Mouse (Mus musculus) liver, embryonic 18 days (tissue): ENCODE data around the gene Eef1e1. TPM values are rescaled to one million over a fixed set of nuclear protein-coding genes. Genes with fewer than 3 reads are reported as not detected.

Experiments used
- polyA plus RNA-seq: library from polyadenylated mRNA; depleted of rRNA; stranded (reverse); fragments of >200 nt; gene quantifications from 2 replicates; pipeline ENCODE4 v1.2.3, GENCODE M21; 2012; rRNA removed

Gene Eef1e1
- 12.9 and 13.7 TPM in 2 replicates for polyA plus RNA-seq

DNA sequence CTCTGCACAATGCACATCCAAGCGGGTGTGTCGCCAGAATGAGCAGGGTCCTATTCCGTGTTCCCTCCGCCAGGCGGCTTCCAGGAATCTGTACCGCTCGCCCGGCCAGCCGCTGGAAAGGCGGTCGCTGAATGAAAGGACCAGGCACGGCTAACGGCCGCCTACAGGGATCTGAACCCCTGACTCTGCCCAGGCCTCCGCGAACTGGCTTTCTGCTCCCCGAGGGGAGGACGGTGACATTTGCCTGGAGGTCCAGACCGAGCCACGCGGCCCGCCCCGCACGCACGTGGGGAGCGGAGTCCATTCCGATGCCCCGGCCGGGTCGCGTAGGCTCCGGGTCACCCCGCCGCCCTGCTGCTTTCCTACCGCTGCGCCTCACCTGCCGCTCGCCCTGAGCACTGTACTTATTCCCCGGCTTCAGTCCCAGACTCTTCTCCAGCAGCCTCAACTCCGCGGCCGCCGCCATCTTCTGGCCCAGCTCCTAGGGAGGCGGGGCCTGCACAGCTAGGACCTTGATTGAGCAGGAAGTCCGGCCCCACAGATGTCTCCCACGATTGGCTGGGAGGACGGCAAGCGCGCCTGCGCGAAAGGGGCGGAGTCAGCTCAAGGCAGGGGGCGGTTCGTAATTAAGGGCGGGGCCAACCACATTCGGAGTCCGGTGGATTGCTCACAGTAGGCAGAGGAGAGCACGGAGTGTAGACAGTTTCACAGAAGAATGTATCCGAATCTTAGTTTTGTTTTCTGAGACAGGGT, at the start of gene Eef1e1:
Gene Eef1e1, minus strand, starts transcription at position 531 of the 753 bp plus-strand sequence.

DNA sequence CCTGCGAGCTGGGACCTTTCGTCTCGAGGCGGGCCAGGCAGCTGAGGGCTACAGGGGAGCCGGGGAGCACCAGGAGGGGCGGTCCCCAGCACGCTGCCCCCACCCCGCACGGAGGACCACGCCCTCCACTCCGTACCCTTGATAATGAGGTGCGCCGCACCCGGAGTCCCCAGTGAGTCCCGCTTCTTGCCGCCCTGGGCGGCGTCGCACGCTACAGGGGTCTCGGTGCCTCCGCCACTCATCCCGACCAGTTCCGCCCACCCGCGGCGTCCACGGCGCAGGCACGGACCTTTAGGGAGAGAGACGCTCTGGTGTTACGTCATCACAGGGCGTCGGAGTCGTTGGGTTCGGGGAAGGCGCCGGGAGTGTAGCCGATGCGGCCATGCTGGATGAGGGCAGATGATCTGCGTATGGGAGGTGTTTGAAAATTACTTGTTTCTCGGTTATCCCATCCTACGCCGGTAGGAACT, 24.0 kb downstream of the Eef1e1 start, which contains the start of gene Bloc1s5:
Gene Bloc1s5, minus strand, starts transcription at position 310 of the 470 bp plus-strand sequence.

Other genes starting within 250 kb of the Eef1e1 start
- gene Txndc5, start 130.2 kb downstream of the Eef1e1 start, polyA plus RNA-seq = 66.0 and 72.2 TPM in 2 replicates
- gene Bloc1s5, start 23.9 kb downstream of the Eef1e1 start, polyA plus RNA-seq = 3.7 and 4.0 TPM in 2 replicates